Mouse (Mus musculus) c-Kit-positive CD71-positive TER-119-negative erythroid progenitor cells, embryonic 14.5 days (primary cell): ENCODE data around the gene Sox21.

Experiments
- DNase-seq: peaks from one replicate; pipeline ENCODE4 v3.0.0-alpha.2; 2013; ENCODE audit warnings: low read depth

Sox21 gene

DNA sequence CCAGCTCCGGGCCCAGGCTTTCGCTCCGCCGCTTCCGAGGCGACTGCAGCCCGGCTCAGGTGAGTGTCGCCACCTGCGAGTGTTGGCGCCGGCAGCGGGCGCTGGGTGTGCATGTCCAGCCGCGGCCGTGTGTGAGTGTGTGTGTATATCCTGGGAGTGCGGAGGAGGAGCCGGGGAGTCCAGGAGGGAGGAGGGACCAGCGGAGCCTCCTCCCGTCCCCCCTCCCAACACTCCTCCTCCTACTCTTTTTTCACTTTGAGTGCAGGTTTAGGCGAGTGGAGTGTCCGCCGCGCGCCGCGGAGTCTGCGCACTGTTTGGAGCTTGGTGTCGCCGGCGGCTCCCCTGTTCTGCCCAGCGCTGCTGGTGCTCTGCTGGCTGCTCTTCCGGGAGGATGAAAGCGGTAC, at the start of gene Sox21:
TSS of gene Sox21 (minus strand) at position 145 of the 404 bp plus-strand sequence.
- no peak for DNase-seq

DNA sequence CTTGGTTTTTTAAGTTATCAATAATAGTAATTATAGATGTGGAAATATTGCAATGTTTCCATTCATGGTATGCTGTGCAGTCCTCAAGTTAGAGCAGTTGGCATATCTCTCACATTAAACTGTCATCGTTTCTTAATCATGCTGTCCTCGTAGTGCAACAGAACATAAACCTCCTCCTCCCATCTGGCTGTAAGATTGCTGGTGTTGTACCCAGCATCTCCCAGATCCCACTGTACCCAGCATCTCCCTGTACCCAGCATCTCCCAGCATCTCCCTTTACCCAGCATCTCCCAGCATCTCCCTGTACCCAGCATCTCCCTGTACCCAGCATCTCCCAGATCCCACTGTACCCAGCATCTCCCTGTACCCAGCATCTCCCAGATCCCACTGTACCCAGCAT, 49.3 kb upstream of the Sox21 start:
- DNase-seq, result no peak

DNA sequence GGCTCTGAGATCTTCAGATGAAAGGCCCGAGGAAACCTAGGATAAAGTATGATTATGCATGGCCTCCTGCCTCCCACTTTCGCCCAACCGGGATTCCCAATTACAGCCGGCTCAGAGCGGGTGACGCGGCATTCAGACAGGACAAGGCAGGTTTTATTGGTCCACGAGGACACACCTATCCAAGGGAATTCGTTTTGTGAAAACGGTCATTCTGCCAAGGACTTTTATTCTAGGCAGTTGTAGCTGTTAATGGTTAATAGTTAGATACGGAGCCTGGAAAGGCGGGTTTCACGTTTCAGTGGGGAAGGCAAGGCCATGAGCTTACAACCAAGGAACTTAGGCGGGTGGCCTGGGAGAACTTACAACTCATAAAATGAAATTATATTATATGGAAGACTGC, 46.1 kb upstream of the Sox21 start:
- no peak for DNase-seq

DNA sequence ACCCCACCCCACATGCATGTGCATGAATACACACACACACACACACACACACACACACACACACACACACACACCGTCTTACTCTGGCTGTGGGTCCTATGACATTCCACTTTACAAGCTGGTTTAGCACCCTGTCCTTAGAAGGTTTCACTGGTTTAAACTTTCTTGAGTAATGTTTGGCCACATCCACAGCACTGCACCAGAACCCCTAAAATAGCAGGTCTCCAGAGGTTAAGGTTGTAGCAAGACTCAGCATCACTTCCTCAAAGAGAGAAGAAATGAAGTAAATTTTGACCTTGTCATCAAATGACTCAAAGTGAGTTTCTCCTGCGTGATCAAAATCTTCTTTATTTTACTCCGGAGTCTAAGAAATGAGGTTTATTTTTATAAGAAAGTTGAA, 45.4 kb upstream of the Sox21 start:
- DNase-seq, result no peak

DNA sequence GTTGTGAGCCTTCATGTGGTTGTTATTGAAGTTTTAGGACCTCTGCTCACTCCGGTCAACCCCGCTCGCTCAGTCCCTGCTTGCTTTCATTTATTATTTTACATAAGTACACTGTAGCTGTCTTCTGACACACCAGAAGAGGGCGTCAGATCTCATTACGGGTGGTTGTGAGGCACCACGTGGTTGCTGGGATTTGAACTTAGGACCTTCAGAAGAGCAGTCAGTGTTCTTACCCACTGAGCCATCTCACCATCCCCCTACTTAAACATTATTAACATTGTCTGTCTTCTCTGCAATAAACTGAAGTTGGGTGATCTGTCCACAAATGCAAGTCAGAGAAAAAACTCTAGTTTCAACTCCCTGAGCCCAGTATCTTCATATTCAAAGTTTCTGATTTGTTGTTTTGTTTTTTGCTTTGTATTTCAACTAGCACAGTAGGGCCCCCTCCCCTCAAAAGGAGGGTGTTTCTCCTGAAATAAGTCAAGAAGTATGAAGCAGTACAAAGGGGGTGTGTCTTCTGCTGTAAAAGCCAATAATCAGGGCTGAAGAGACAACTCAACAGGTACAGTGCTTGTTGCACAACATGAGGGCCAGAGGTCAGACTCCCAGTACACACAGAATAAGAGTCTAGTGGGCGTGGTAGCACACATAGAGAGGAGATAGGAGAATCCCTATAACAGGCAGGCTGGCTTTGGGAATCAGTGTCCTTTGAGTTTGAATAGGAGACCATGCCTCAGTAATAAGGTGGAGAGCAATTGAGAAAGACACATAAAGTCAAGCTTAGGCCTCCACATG, 41.1 kb upstream of the Sox21 start:
- no peak for DNase-seq

DNA sequence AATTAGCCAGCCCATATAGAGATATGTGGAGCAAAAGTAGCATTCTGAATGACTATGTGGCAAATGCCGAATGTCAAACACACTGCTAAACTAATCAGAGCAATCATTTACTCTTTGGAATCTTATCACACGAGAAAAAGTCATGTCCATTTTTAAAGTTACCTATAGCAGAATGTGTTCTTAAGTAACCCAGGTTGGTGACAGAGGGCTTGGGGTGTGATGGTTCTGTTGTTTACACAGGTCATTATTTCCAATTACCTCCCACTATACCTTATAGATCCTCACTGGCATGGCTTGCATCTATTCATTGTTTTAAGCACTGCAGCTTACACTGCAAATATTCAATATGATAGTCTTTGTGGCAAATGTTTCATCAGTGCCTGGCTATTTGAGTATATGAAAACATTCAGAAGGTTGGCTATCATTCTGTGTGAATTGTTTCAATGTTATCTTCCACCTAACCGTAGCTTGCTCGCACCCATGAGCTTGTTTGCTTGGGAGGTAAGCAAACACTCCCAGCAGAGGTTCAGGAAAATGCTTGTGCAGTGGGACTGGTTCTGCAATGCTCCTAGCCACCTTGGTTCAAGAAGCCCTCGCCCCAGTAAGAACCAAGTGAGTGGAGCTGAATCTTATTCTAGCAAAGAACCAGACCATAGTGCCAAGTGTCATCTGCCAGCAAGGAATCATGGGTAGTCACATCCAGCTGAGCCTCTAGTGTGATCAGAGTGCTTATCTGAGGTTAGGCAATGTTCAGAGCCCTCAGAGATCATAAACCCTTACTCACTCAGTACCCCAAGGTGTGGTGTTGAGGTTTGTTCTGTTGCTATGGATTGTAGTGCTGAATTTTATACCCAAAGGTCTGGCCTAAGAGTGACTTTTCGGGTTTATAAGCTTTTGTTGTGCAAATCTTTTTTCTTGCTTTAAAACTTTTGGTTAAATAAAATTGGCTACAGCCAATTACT, 36.0 kb upstream of the Sox21 start:
- no peak for DNase-seq

DNA sequence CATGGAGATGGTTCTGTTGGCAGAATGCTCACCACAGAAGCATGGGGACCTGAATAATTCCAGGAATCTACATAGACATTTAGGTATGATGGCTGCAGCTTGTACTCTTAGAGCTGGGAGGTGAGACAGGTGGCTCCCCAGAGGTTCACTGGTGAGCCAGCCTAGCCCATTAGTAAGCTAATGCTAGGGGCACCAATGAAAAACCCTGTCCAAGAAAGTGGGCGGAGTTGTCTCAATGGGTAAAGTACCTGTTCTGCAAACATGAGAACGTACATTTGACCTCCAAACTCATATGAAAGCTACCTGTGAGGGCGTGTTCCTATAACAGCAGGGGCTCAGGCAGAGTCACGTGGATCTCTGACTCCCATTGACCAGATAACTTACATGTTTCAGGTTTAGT, 32.0 kb upstream of the Sox21 start:
- no peak for DNase-seq

DNA sequence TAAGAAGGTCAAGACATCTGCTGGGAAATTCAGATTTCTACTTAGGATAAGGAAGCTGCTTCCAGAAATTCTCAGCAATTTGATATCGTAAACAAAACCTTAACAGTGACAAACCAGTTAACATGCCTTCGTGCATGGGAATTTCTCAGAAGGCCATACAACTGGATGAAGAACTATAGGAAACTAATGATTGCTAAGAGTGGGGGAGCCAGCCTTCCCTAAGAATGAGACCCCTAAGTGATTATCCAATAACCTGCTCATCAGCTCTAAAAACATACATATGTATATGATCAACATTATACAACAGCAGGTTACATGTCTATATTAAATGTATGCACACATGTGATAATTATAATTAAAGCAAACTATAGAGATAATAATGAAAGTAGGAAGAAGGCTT, 29.8 kb upstream of the Sox21 start, which contains the start of gene Gm9376:
TSS of gene Gm9376 (plus strand) at position 301 of the 400 bp plus-strand sequence.
- DNase-seq, result no peak

DNA sequence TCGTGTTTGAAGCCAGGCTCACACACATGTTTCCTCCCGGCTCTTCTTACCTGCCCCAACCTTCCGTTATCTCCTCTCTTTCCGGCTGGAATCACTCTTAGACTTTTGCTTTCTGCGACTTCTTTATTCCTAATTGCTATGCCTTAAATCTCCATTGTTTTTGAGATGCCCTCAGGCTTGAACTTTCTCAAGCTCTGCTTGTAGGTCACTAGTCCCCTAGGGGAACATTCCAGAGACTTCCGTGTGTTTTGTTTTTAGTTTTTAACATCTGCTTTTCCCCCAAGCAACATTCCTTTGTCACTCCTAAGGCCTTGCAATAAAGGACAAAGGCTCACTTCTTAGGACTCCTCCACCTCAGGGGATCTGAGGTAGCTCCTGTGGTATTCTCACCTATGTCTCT, 16.6 kb upstream of the Sox21 start:
- no peak for DNase-seq

DNA sequence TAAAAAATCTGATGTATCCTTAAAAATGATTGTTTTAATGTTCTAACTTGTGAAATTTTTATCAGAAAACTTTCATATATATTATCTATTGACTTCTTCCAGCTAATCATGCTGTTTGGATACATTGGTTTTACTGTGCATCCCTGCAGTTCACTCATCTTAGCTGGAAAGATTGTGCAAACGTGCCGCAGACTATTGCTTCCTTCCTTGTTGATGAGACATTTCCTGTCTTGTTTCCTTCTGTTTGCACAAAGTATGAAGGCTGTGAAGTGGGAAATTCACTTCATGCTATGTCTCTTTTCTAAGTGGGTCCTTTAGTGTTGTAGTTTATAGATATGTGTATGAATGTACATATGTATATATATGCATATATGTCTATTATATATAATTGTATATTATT, 4.6 kb upstream of the Sox21 start:
- no peak for DNase-seq

DNA sequence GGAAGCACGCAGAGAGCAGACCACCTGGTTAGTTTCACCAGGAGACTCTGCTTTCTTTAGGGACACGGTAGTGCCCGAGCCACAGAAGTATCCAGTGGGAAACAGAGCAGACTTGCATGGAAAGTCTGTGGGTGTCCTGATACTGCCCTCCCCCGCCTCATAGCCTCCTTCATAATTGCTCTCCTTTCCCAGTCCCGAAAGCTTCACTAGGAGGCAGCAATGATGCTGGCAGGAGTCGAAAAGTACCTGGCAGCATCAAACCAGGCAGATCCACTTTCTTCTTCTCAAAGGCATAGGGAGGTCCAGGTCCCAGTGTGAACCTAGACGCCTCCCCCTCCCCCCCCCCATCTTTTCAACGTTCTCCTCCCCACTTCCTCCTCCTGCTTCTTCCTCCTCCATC, 2.5 kb upstream of the Sox21 start:
- no peak for DNase-seq

DNA sequence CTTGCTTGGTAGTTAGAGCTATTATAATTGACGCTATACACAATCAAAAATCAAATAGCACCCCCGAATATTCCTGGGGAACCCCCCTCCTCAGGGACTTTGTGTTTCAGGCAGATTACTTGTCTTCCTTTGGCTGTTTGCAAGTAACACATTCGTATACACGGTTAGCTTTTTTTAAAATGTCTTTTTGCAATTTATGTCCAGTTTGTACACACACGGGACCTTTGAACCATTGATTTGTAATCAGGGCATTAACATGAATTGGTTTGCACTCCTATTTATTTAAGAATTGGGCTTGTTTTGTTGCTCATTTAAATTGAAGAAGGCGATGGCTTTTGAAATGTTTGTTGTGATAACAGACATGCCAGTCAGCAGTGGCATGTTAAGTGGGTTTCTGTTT, 956 bp upstream of the Sox21 start:
- no peak for DNase-seq

DNA sequence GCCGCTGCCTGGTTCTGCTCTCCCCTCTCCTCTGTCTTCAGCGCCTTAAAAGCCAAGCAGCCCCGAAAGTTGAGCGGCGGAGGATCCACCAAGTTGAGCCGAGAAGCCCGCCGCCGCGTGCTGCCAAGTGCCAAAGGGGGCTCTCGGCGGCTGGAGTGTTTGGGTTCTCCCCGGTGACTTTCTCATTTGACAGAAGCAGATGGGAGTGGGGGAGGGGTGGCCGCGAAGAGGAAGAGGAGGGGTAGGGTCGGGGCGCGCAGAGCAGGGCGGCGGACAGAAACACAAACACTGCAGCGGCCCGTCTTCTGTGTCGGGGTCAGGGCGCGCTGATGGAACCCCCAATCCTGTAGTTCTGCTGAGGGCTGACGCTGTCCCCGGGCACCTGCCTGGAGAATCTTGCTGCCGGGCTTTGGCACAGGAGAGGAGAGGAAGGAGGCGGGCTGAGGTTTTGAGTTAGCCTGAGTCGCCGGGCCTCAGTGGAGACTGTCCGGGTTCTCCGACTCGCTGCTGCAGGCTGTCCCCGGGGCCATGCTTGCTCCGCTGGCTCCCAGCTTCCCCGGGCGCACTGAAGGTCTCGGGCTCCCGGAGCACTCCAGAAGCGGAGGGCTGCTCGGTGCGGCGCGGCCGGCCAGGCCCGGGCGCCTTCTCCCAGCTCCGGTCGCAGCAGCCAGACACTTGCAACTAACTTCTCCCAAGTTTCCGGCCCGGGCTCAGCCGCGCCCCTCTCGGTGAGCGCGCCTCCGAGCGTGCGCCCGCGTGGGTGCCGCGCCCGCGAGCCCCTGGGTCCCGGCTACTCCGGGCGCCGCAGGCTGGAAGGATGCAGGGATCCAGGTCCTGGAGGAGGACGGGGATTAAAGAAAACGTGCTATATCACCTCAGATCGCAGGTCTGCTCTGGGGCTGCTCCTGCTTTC, 601 bp downstream of the Sox21 start:
- no peak for DNase-seq

DNA sequence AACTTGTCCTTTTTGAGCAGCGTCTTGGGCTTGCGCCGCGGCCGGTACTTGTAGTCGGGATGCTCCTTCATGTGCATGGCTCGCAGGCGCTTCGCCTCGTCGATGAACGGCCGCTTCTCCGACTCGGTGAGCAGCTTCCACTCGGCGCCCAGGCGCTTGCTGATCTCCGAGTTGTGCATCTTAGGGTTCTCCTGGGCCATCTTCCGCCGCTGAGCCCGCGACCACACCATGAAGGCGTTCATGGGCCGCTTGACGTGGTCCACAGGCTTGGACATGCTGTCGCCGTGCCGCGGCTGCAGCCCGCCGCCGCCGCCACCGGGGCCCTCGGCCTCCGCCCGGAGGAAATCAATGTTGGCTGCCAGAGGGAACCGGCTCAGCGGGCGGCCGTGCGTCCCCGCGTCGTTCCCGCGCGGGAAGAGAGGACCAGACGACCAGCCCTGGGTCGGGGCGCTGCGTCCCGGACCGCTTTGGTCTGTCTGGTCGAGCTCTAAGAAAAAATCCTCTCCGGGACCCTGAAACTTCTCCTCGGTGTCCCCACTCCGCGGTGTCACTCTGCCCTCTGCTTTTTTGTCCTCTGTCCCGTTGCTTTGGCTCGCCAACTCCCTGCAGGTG, 1.4 kb downstream of the Sox21 start:
- DNase-seq, result no peak

DNA sequence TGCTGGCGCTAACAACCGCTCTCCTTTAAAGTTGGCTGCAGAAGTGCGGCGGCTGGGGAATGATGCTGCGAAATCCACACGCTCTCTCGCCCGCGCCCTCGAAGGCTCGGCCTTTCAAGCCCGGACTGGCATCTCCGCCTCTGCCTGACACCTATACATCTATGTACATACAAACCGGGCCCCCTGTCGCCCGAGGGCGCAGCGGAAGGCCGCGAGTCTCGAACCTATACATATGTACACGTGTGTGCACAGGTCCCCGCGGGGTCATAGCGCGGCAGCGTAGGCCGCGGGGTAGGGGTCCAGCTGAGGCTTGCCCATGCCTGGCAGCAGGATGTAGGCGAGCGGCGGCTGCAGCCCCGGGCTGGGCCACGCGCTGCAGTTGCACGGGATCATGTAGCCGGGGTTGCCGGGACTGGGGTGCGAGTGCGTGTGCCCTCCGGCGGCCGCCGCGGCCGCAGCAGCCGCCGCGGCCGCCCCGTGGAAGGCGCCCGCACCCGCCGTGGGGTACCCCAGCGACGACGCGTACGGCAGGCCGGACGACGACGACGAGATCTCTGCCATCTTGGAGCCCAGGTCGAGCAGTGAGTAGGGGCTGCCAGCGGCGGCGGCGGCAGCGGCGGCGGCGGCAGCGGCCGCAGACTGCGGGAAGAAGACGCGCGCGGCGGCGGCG, 2.2 kb downstream of the Sox21 start:
- no peak for DNase-seq

DNA sequence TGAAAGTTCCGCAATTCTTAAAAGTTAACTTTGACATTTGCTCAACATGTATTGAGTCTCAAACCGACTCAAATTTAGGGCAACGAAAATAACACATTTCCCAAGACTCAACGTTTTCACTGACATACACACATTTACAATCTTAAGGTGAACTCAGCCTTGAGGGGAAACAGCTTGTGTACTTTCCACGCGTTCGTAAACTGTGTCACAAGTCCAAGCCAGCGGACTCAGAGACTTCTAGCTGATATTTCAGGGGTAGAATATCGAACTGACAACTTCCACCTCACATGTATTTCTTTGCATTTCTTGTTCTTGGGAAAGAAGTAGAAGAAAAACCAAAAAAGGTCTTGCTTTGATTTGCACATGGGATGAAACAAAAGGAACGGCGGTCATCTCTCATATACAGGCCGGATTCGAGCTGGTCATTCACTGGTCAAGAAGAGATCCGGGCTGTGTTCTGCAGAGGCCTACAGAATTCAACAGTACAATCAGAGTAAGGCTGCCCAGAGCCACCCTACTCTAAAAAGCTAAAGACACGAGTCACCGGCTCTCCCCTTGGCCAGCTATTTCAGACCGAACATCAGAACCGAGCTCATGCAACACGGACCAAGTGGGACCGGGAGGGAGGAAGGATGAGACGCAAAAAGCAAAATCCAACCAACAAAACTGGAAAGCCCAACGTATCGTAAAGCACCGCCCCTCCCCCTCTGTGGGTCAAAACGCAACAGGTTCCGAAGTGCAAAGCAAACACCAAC, 2.9 kb downstream of the Sox21 start:
- no peak for DNase-seq

DNA sequence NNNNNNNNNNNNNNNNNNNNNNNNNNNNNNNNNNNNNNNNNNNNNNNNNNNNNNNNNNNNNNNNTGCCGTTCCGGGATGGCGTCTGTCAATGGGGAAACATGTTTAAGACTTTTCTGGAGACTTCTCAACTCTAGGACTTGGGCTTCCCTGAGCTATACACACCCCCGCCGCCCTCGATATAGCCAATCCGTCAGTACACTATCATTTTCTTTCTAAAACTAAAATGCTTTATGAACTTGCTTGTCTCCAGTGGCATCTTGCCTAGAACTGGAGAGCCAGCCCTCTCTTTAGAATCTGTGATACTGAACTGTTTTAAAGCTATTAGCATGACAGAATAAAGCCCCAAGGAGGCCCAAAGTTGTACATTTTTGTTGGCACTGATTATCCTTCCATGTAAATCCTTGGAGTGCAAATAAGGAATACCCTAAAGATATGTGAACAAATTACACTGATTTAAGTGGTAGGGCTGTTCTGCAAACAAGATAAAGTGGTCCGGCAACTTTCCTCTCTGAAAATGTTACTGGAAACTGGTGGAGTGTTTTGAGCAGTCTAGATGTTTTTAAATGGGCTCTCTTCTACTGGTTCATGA, 4.4 kb downstream of the Sox21 start:
- no peak for DNase-seq

DNA sequence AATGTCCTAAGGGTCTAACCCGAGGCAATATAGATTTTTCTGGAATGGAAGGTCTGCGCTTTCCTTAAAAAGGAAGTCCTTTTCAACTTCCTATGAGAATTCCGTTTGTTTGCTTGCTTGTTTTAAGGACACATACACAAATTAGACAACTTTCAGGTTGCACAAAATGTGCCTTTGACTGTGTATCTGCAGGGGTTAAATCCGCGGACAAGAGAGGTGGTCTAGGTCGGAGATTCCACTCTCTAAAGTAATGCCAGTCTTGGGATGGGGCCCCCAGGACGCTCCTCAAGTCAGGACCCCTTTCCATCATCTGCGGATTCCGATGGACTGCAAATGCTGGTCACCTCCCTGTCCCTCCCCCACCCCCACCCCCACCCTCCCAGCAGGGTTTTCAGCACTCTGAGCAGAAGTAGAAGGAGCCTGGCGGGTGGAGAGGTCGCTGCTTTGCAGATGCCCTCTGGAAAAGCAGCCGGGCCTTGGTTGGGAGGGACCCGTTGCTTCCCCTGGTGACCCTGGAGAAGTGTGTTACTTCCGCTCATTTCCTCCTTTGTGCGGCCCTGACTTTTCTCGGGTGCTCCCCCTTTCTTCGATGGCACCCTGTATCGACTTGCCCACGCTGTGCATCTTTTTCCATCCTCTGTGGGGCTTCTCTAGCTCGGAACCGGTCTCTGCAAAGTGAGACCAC, 10.2 kb downstream of the Sox21 start:
- DNase-seq, result no peak

DNA sequence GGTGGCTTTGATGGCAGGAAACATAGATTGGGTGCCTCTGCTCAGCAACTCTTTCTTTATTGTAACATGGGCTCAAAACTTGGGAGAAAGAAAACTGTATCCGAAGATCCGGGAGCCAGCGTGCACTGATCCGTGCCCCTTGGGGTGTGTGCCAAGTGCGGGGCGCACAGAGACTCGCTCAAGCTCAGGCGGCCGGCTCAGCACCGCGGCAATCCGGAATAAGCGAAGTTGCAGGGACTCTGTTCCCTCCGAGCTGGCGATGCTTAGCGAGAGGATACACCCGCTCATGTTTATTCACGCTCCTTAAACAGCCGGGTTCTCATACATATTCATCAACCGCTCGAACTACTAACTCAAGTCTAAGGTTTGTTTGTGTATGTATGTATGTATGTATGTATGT, 10.9 kb downstream of the Sox21 start:
- DNase-seq, result no peak
